Mouse (Mus musculus) intestine, embryonic 14.5 days (tissue): ENCODE measurements around the gene Tns1. TPM values are rescaled to one million over a fixed set of nuclear protein-coding genes. Genes with fewer than 3 reads are reported as not detected.

Experiments used
- ATAC-seq: fragments of 200-750 bp; cut with Nextera tagmentation; replicated peaks from 2 replicates; pipeline ENCODE4 v1.8.0; 2017; ENCODE audit warnings: low read depth, moderate number of reproducible peaks, moderate TSS enrichment, moderate library complexity; ENCODE audit not compliant: low FRiP score, low TSS enrichment
- DNase-seq: peaks from one replicate; pipeline ENCODE4 v3.0.0-alpha.2; 2018; ENCODE audit warnings: low spot score
- H3K27ac ChIP-seq: fragments of 300-500 bp; sonication (generic); 2 replicates; pipeline ENCODE4 v1.5.1; 2014; ENCODE audit warnings: low read depth, mild to moderate bottlenecking, control low read depth
- H3K27me3 ChIP-seq: fragments of 300-500 bp; sonication (generic); replicated peaks from 2 replicates; pipeline ENCODE4 v1.6.1; 2014; ENCODE audit warnings: low read length, control low read depth; ENCODE audit not compliant: control insufficient read depth, insufficient read depth
- H3K36me3 ChIP-seq: fragments of 300-500 bp; sonication (generic); 2 replicates; pipeline ENCODE4 v1.6.1; 2014; ENCODE audit warnings: low read length, control low read depth; ENCODE audit not compliant: control insufficient read depth, insufficient read depth
- H3K4me1 ChIP-seq: fragments of 300-500 bp; sonication (generic); replicated peaks from 2 replicates; pipeline ENCODE4 v1.6.1; 2014; ENCODE audit warnings: low read length, control low read depth, mixed read lengths; ENCODE audit not compliant: control insufficient read depth, insufficient read depth
- H3K4me2 ChIP-seq: fragments of 300-500 bp; sonication (generic); 2 replicates; pipeline ENCODE4 v1.6.1; 2014; ENCODE audit warnings: low read length
- H3K4me3 ChIP-seq: fragments of 300-500 bp; sonication (generic); 2 replicates; pipeline ENCODE4 v1.5.1; 2014; ENCODE audit warnings: low read depth, low read length, control low read depth, mixed read lengths
- H3K9ac ChIP-seq: fragments of 300-500 bp; sonication (generic); 2 replicates; pipeline ENCODE4 v1.6.1; 2014; ENCODE audit warnings: mild to moderate bottlenecking, low read length
- H3K9me3 ChIP-seq: fragments of 300-500 bp; sonication (generic); 2 replicates; pipeline ENCODE4 v1.6.1; 2016; ENCODE audit warnings: low read length, control low read depth; ENCODE audit not compliant: control insufficient read depth
- WGBS: fragments of 180-500 bp; shearing (Covaris S2); extraction: QIAGEN DNeasy Blood & Tissue Kit; methylation state at CpG from one replicate; pipeline ENCODE4 v1.1.7; 2014; 5-methylcytosine and 5-hydroxymethylcytosine counted together
- polyA plus RNA-seq: library from polyadenylated mRNA; unstranded; fragments of >200 nt; fragmentation: Nextera tagmentation; extraction: Ambion mirVana; gene quantifications from 2 replicates; pipeline ENCODE4 v1.2.1, GENCODE M21; 2014

Tns1 gene
- polyA plus RNA-seq, 1 experiment from 2014 or later: 28.7 TPM

- no peaks in the 10 kb centered on the region for H3K27me3 ChIP-seq
- ATAC-seq (no peak), DNase-seq (no peak)
- H3K4me3 ChIP-seq: peak overlapping the region; percentile 31; the same call in 1 of the 2 replicates
- H3K27ac ChIP-seq: peak overlapping the region; percentile 90
- H3K4me1 ChIP-seq: peaks cover 47% of the 10 kb centered on the region
- H3K9me3 ChIP-seq: no peaks in the 10 kb centered on the region
- WGBS: 84% methylated on average over 5 of the region's 5 CpGs
- no peaks in the 10 kb centered on the region for H3K36me3 ChIP-seq
- peak overlapping the region; percentile 50 for H3K9ac ChIP-seq
- H3K4me2 ChIP-seq: peak overlapping the region; percentile 59
Measured at GRCm38 (mm10) chr1:73962049-73962448, 162.2 kb downstream of the Tns1 start.

- Histone ChIP-seq H3K36me3 (no peaks in the 10 kb centered on the region), H3K4me2 (no peak overlapping the region), H3K4me1 (peaks cover 50% of the 10 kb centered on the region), H3K27me3 (no peaks in the 10 kb centered on the region), H3K27ac (no peak overlapping the region), H3K9me3 (no peaks in the 10 kb centered on the region), H3K9ac (no peak overlapping the region), H3K4me3 (no peak overlapping the region)
- WGBS: 92% methylated on average over 10 of the region's 10 CpGs
- DNase-seq (no peak), ATAC-seq (no peak)
Measured at GRCm38 (mm10) chr1:73959758-73960157, 164.5 kb downstream of the Tns1 start.

- 85% methylated on average over 6 of the region's 6 CpGs for WGBS
- H3K4me1 ChIP-seq: peaks cover 52% of the 10 kb centered on the region
- ATAC-seq: no peak
Measured at GRCm38 (mm10) chr1:73959344-73959743, 164.9 kb downstream of the Tns1 start.

GRCm38 (mm10) chr1:73958210-73958983 lies 165.9 kb downstream of the Tns1 start:
- ATAC-seq: no peak
- 33% methylated on average over 9 of the region's 9 CpGs for WGBS
- no peak overlapping the region for H3K4me3 ChIP-seq
- no peaks in the 10 kb centered on the region for H3K27me3 ChIP-seq
- peaks cover 43% of the 10 kb centered on the region for H3K4me1 ChIP-seq
- no peak overlapping the region for H3K27ac ChIP-seq
- H3K4me2 ChIP-seq: no peak overlapping the region
- H3K9me3 ChIP-seq: no peaks in the 10 kb centered on the region
- H3K36me3 ChIP-seq: no peaks in the 10 kb centered on the region
- no peak for DNase-seq
- H3K9ac ChIP-seq: no peak overlapping the region

More at GRCm38 (mm10) chr1:73959344-73959743, 164.9 kb downstream of the Tns1 start:
- DNase-seq: no peak
- Histone ChIP-seq H3K4me3 (no peak overlapping the region), H3K4me2 (no peak overlapping the region), H3K27me3 (no peaks in the 10 kb centered on the region), H3K27ac (no peak overlapping the region), H3K9ac (no peak overlapping the region), H3K9me3 (no peaks in the 10 kb centered on the region), H3K36me3 (no peaks in the 10 kb centered on the region)

GRCm38 (mm10) chr1:73957428-73957827 lies 166.8 kb downstream of the Tns1 start:
- Histone ChIP-seq H3K27ac (no peak overlapping the region), H3K27me3 (no peaks in the 10 kb centered on the region), H3K36me3 (peaks cover 9% of the 10 kb centered on the region; the same call in 1 of the 2 replicates), H3K9me3 (no peaks in the 10 kb centered on the region), H3K4me3 (no peak overlapping the region), H3K9ac (no peak overlapping the region), H3K4me2 (no peak overlapping the region), H3K4me1 (peaks cover 36% of the 10 kb centered on the region)
- no peak for ATAC-seq
- no peak for DNase-seq
- WGBS: 75% methylated on average over 4 of the region's 4 CpGs

GRCm38 (mm10) chr1:73956320-73956719 lies 167.9 kb downstream of the Tns1 start:
- 86% methylated on average over 1 of the region's 1 CpGs for WGBS
- Histone ChIP-seq H3K4me1 (peaks cover 29% of the 10 kb centered on the region), H3K4me3 (no peak overlapping the region), H3K9me3 (no peaks in the 10 kb centered on the region), H3K27ac (no peak overlapping the region), H3K9ac (no peak overlapping the region), H3K4me2 (no peak overlapping the region), H3K36me3 (peaks cover 18% of the 10 kb centered on the region), H3K27me3 (no peaks in the 10 kb centered on the region)
- DNase-seq: no peak
- ATAC-seq: no peak

- Histone ChIP-seq H3K27ac (peak overlapping the region; percentile 59; the same call in 1 of the 2 replicates), H3K27me3 (no peaks in the 10 kb centered on the region), H3K9me3 (no peaks in the 10 kb centered on the region), H3K4me3 (no peak overlapping the region), H3K4me2 (no peak overlapping the region), H3K36me3 (peaks cover 21% of the 10 kb centered on the region), H3K9ac (no peak overlapping the region), H3K4me1 (peaks cover 29% of the 10 kb centered on the region)
- 31% methylated on average over 4 of the region's 4 CpGs for WGBS
- no peak for ATAC-seq
- peak; percentile 63 for DNase-seq
Measured at GRCm38 (mm10) chr1:73955259-73955842, 168.9 kb downstream of the Tns1 start.

GRCm38 (mm10) chr1:73954614-73955013 lies 169.6 kb downstream of the Tns1 start:
- Histone ChIP-seq H3K36me3 (peaks cover 21% of the 10 kb centered on the region), H3K27me3 (no peaks in the 10 kb centered on the region), H3K4me3 (no peak overlapping the region), H3K9me3 (no peaks in the 10 kb centered on the region), H3K4me2 (no peak overlapping the region), H3K4me1 (peaks cover 29% of the 10 kb centered on the region), H3K27ac (peak overlapping the region; percentile 59; the same call in 1 of the 2 replicates), H3K9ac (no peak overlapping the region)
- 45% methylated on average over 4 of the region's 4 CpGs for WGBS
- no peak for DNase-seq
- ATAC-seq: no peak
